Mouse (Mus musculus): ENCODE data around the gene Gm15737.

Gm15737 gene

GRCm38 (mm10) chr6:92876121-92876520, 7.0 kb downstream of the Gm15737 start:
- DNase-seq, result no peak

- no peak for DNase-seq
Measured at GRCm38 (mm10) chr6:92877236-92877635, 8.1 kb downstream of the Gm15737 start.

GRCm38 (mm10) chr6:92878771-92879170, 9.6 kb downstream of the Gm15737 start:
- DNase-seq, result no peak

- no peak for DNase-seq
Measured at GRCm38 (mm10) chr6:92879700-92880265, 10.6 kb downstream of the Gm15737 start.

- DNase-seq, result no peak
Measured at GRCm38 (mm10) chr6:92882446-92882845, 13.3 kb downstream of the Gm15737 start.

- no peak for DNase-seq
Measured at GRCm38 (mm10) chr6:92883131-92883900, 14.2 kb downstream of the Gm15737 start.

GRCm38 (mm10) chr6:92891535-92891934, 22.4 kb downstream of the Gm15737 start:
- no peak for DNase-seq

- DNase-seq, result no peak
Measured at GRCm38 (mm10) chr6:92904037-92904436, 34.9 kb downstream of the Gm15737 start.

GRCm38 (mm10) chr6:92904491-92904890, 35.3 kb downstream of the Gm15737 start:
- no peak for DNase-seq

- no peak for DNase-seq
Measured at GRCm38 (mm10) chr6:92905922-92906321, 36.8 kb downstream of the Gm15737 start.

GRCm38 (mm10) chr6:92909361-92909760, 40.2 kb downstream of the Gm15737 start:
- DNase-seq, result no peak

GRCm38 (mm10) chr6:92910611-92911010, 41.5 kb downstream of the Gm15737 start:
- DNase-seq, result no peak

GRCm38 (mm10) chr6:92920938-92921689, 52.0 kb downstream of the Gm15737 start:
- DNase-seq, result no peak

GRCm38 (mm10) chr6:92921843-92922242, 52.7 kb downstream of the Gm15737 start:
- no peak for DNase-seq

GRCm38 (mm10) chr6:92924536-92924935, 55.4 kb downstream of the Gm15737 start:
- no peak for DNase-seq

- no peak for DNase-seq
Measured at GRCm38 (mm10) chr6:92928261-92928660, 59.1 kb downstream of the Gm15737 start.
